Mouse (Mus musculus) hindbrain, embryonic 11.5 days (tissue): Measurements from ENCODE around the gene Gm20388. TPM values are rescaled to one million over a fixed set of nuclear protein-coding genes. Genes with fewer than 3 reads are reported as not detected.

Experiments
- ATAC-seq: fragments of 200-750 bp; cut with Nextera tagmentation; 2 replicates; pipeline ENCODE4 v1.8.0; 2017; ENCODE audit warnings: mild to moderate bottlenecking, moderate TSS enrichment, moderate library complexity; ENCODE audit not compliant: low FRiP score
- DNase-seq: peaks from one replicate; pipeline ENCODE4 v3.0.0-alpha.2; 2015; ENCODE audit warnings: low spot score
- H3K27ac ChIP-seq: fragments of 300-500 bp; sonication (generic); 2 replicates; pipeline ENCODE4 v1.5.1; 2014; ENCODE audit warnings: mild to moderate bottlenecking, low read depth, low read length
- H3K27me3 ChIP-seq: fragments of 300-500 bp; sonication (generic); 2 replicates; pipeline ENCODE4 v1.6.1; 2014; ENCODE audit warnings: mild to moderate bottlenecking, low read length, moderate library complexity, mixed read lengths; ENCODE audit not compliant: control insufficient read depth, insufficient read depth
- H3K36me3 ChIP-seq: fragments of 300-500 bp; sonication (generic); 2 replicates; pipeline ENCODE4 v1.6.1; 2014; ENCODE audit warnings: mild to moderate bottlenecking, low read length, moderate library complexity, mixed read lengths; ENCODE audit not compliant: control insufficient read depth, insufficient read depth
- H3K4me1 ChIP-seq: fragments of 300-500 bp; sonication (generic); replicated peaks from 2 replicates; pipeline ENCODE4 v1.6.1; 2014; ENCODE audit warnings: low read length, mixed read lengths; ENCODE audit not compliant: control insufficient read depth, insufficient read depth
- H3K4me2 ChIP-seq: fragments of 300-500 bp; sonication (generic); replicated peaks from 2 replicates; pipeline ENCODE4 v1.6.1; 2014; ENCODE audit warnings: mild to moderate bottlenecking, low read depth, low read length
- H3K4me3 ChIP-seq: fragments of 300-500 bp; sonication (generic); 2 replicates; pipeline ENCODE4 v1.5.1; 2014; ENCODE audit warnings: low read depth, low read length
- H3K9ac ChIP-seq: fragments of 300-500 bp; sonication (generic); 2 replicates; pipeline ENCODE4 v1.6.1; 2014; ENCODE audit warnings: low read depth, low read length
- H3K9me3 ChIP-seq: fragments of 300-500 bp; sonication (generic); 2 replicates; pipeline ENCODE4 v1.6.1; 2016; ENCODE audit warnings: low read length; ENCODE audit not compliant: control insufficient read depth
- WGBS: fragments of 180-500 bp; shearing (Covaris S2); extraction: QIAGEN DNeasy Blood & Tissue Kit; methylation state at CpG from one replicate; pipeline ENCODE4 v1.1.7; 2014; 5-methylcytosine and 5-hydroxymethylcytosine counted together
- polyA plus RNA-seq: library from polyadenylated mRNA; unstranded; fragments of >200 nt; fragmentation: Nextera tagmentation; extraction: Ambion mirVana; gene quantifications from 2 replicates; pipeline ENCODE4 v1.2.1, GENCODE M21; 2014

Gene Gm20388
- polyA plus RNA-seq, 1 experiment from 2014 or later, result 11.8 TPM

- Histone ChIP-seq H3K4me2 (0 out of 2 replicates have a peak overlapping the region, but pooled peaks have one; percentile 4), H3K36me3 (no peaks in the 10 kb centered on the region), H3K9me3 (no peaks in the 10 kb centered on the region), H3K4me3 (no peak overlapping the region), H3K9ac (no peak overlapping the region), H3K4me1 (no peaks in the 10 kb centered on the region), H3K27ac (no peak overlapping the region), H3K27me3 (no peaks in the 10 kb centered on the region)
- no peak for ATAC-seq
- no peak for DNase-seq
- WGBS, result 71% methylated on average over 6 of the region's 6 CpGs
These were observed 4078.0 kb downstream of the Gm20388 start for GRCm38 (mm10) chr8:123988605-123989038.

- WGBS, result 77% methylated on average over 7 of the region's 7 CpGs
- H3K9ac ChIP-seq, result no peak overlapping the region
- ATAC-seq, result no peak
These were observed 4078.5 kb downstream of the Gm20388 start for GRCm38 (mm10) chr8:123989128-123989527.

DNA sequence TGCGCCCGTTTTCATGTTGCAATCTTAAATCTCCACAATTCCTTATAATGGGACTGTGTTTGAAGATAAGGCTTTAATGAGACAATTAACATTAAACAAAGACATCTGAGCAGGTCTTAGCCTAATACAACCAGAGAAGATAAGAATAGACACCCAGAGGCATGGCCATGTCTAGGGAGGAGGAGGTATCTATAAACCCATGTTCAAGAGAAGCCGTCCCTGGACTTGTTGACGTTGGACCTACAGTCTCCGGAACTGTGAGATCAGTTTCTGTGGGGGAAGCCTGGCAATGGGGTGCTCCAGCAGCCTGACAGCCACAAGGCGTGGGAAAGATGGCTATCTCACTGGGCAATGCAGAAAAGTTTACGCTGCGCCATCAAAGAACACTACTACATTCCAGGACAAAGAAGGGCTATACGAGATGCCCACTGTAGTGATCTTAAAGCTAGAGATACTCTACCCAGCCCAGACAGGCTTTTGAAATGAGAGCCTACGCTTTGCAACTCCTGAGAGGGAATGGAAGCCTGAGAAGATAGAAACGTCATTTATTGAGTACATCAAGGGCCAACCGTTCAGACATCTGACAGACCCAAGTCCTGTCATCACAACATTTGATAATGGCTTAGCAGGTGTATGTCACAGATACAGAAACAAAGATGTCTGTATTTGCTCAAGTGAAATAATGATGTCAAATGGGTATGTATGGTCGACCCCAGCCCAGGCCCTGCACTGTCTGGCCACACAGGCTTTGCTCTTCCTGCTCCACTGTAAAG lies 4079.8 kb downstream of the Gm20388 start:
- Histone ChIP-seq H3K4me3 (no peak overlapping the region), H3K9me3 (no peaks in the 10 kb centered on the region), H3K36me3 (no peaks in the 10 kb centered on the region), H3K9ac (no peak overlapping the region), H3K27me3 (no peaks in the 10 kb centered on the region), H3K4me1 (no peaks in the 10 kb centered on the region), H3K4me2 (no peak overlapping the region), H3K27ac (no peak overlapping the region)
- 89% methylated on average over 13 of the region's 13 CpGs for WGBS
- no peak for DNase-seq
- ATAC-seq, result no peak

More at GRCm38 (mm10) chr8:123989128-123989527, 4078.5 kb downstream of the Gm20388 start:
- no peak for DNase-seq
- Histone ChIP-seq H3K36me3 (no peaks in the 10 kb centered on the region), H3K4me3 (no peak overlapping the region), H3K4me2 (0 out of 2 replicates have a peak overlapping the region, but pooled peaks have one; percentile 4), H3K4me1 (no peaks in the 10 kb centered on the region), H3K27ac (no peak overlapping the region), H3K27me3 (no peaks in the 10 kb centered on the region), H3K9me3 (no peaks in the 10 kb centered on the region)

DNA sequence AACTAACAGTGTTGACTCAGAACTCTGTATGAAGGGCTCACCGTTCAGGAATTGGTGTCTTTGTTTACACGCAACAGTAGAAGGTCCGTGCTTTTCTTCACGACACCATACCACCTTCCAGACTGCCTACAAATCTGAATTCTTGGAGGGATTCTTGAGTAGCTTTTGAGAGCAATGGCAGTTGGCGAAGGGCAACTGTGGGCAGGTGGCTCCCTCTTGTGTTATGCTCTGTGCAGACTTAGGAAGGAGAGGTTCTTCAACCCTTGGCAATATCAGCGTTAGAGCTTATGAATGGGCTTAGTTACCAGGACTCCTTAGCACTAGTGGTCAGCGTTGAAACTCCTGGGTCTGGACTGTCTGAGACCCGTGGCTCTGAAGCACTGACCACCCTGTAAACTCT lies 4081.9 kb downstream of the Gm20388 start:
- H3K4me2 ChIP-seq, result no peak overlapping the region
- no peak overlapping the region for H3K4me3 ChIP-seq
- no peaks in the 10 kb centered on the region for H3K27me3 ChIP-seq
- no peak for DNase-seq
- ATAC-seq, result no peak
- 86% methylated on average over 8 of the region's 8 CpGs for WGBS
- no peaks in the 10 kb centered on the region for H3K4me1 ChIP-seq
- H3K36me3 ChIP-seq, result 0 out of 2 replicates have a peak, but pooled peaks cover 2% of the 10 kb centered on the region
- H3K9me3 ChIP-seq, result no peaks in the 10 kb centered on the region
- no peak overlapping the region for H3K27ac ChIP-seq
- H3K9ac ChIP-seq, result no peak overlapping the region

- no peak overlapping the region for H3K4me2 ChIP-seq
- H3K9ac ChIP-seq, result no peak overlapping the region
- 0 out of 2 replicates have a peak, but pooled peaks cover 2% of the 10 kb centered on the region for H3K36me3 ChIP-seq
- H3K27me3 ChIP-seq, result no peaks in the 10 kb centered on the region
- H3K9me3 ChIP-seq, result no peaks in the 10 kb centered on the region
- WGBS, result 89% methylated on average over 5 of the region's 5 CpGs
- ATAC-seq (no peak), DNase-seq (no peak)
- H3K4me1 ChIP-seq, result no peaks in the 10 kb centered on the region
- H3K27ac ChIP-seq, result no peak overlapping the region
- H3K4me3 ChIP-seq, result no peak overlapping the region
These were observed 4083.0 kb downstream of the Gm20388 start for GRCm38 (mm10) chr8:123993597-123993996.

DNA sequence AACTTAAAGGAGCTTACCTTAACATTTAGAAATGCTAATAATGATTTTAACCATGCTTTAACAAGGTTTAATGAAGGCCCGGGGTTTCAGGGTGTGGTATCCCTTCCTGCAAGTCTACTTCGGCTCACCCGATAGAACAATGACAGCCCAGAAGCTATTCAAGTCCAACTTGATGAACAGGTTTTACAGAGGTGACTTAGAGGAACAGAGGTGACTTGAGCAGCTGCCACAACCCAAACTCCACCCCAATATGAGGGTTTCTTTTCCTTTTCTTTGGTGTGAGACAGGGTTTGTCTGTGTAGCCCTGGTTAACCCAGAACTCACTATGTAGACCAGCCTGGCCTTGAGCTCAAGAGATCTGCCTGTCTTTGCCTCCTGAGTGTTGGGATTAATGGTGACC lies 4083.4 kb downstream of the Gm20388 start:
- H3K4me3 ChIP-seq, result no peak overlapping the region
- 0 out of 2 replicates have a peak, but pooled peaks cover 2% of the 10 kb centered on the region for H3K36me3 ChIP-seq
- 94% methylated on average over 3 of the region's 3 CpGs for WGBS
- H3K4me1 ChIP-seq, result no peaks in the 10 kb centered on the region
- no peak overlapping the region for H3K9ac ChIP-seq
- H3K27me3 ChIP-seq, result no peaks in the 10 kb centered on the region
- no peaks in the 10 kb centered on the region for H3K9me3 ChIP-seq
- DNase-seq (no peak), ATAC-seq (no peak)
- no peak overlapping the region for H3K4me2 ChIP-seq
- H3K27ac ChIP-seq, result no peak overlapping the region

DNA sequence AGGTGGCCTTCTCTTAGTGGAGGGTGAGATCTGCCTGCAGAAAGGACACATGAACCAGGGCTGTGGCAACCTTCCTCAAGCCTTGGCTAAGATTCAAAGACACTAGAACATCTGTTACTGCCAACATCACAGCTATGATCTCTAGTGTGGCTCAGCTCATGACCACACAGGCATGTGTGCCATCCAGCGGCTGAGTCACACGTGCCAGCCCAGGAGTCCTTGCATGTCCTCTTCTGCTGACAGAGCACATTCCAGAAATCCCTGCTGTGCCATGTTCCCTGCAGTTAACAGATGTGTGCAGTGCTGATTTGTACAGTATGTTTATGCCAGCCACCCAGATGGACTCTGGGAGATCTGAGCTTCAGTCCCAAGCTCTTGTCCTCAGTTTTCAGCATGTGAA lies 4088.9 kb downstream of the Gm20388 start:
- DNase-seq (no peak), ATAC-seq (no peak)
- H3K27me3 ChIP-seq, result no peaks in the 10 kb centered on the region
- H3K4me3 ChIP-seq, result no peak overlapping the region
- H3K9ac ChIP-seq, result no peak overlapping the region
- WGBS, result 87% methylated on average over 2 of the region's 2 CpGs
- no peaks in the 10 kb centered on the region for H3K4me1 ChIP-seq
- no peak overlapping the region for H3K4me2 ChIP-seq
- H3K36me3 ChIP-seq, result 0 out of 2 replicates have a peak, but pooled peaks cover 4% of the 10 kb centered on the region
- no peak overlapping the region for H3K27ac ChIP-seq
- no peaks in the 10 kb centered on the region for H3K9me3 ChIP-seq

DNA sequence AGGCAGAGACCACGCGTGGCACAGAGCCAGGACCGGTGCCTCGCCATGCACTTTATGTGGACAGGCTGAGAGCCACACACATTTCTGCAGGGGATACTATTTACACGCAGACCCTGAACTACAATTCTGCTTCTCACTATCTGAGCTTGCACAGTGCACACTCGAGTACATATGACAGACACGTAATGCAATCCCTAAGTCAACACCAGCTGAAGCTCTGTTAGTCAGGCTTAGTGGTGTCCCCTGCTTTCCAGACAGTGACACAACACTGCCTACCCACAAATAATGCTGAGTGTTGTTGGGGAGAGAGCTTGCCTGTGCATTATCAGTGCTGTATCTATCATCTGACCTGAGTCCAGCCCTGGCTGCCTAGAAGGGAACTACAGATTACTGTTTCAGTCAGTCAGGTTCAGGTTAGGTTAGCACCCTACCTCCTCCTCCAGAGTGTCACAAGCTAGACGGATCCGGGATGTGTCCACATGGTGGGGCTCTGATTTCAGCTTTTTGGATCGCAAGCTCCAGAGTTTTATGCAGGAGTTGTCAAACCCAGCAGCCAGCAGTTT lies 4092.0 kb downstream of the Gm20388 start:
- Histone ChIP-seq H3K27me3 (no peaks in the 10 kb centered on the region), H3K36me3 (0 out of 2 replicates have a peak, but pooled peaks cover 2% of the 10 kb centered on the region), H3K4me2 (no peak overlapping the region), H3K4me1 (no peaks in the 10 kb centered on the region), H3K9me3 (no peaks in the 10 kb centered on the region), H3K27ac (no peak overlapping the region), H3K9ac (no peak overlapping the region), H3K4me3 (no peak overlapping the region)
- DNase-seq (no peak), ATAC-seq (no peak)
- 92% methylated on average over 10 of the region's 10 CpGs for WGBS

- Histone ChIP-seq H3K27ac (no peak overlapping the region), H3K27me3 (no peaks in the 10 kb centered on the region), H3K36me3 (no peaks in the 10 kb centered on the region), H3K4me2 (no peak overlapping the region), H3K4me3 (no peak overlapping the region), H3K9me3 (no peaks in the 10 kb centered on the region), H3K4me1 (no peaks in the 10 kb centered on the region), H3K9ac (no peak overlapping the region)
- ATAC-seq, result no peak
- no peak for DNase-seq
- WGBS, result 90% methylated on average over 6 of the region's 6 CpGs
These were observed 4097.2 kb downstream of the Gm20388 start for GRCm38 (mm10) chr8:124007829-124008228.
